Mouse (Mus musculus) embryonic fibroblast, embryonic 13.5 days (primary cell): Measurements from ENCODE around the gene Asxl2.

Experiments used
- CTCF ChIP-seq: IDR thresholded peaks from 2 replicates; pipeline ENCODE4 v1.5.1; 2011; ENCODE audit warnings: mild to moderate bottlenecking, control low read depth, low read length, moderate library complexity, borderline replicate concordance; ENCODE audit not compliant: insufficient read depth
- POLR2A ChIP-seq: IDR thresholded peaks from 2 replicates; pipeline ENCODE4 v1.6.1; 2011; ENCODE audit warnings: low read depth, mild to moderate bottlenecking, control low read depth, low read length, moderate library complexity

DNA sequence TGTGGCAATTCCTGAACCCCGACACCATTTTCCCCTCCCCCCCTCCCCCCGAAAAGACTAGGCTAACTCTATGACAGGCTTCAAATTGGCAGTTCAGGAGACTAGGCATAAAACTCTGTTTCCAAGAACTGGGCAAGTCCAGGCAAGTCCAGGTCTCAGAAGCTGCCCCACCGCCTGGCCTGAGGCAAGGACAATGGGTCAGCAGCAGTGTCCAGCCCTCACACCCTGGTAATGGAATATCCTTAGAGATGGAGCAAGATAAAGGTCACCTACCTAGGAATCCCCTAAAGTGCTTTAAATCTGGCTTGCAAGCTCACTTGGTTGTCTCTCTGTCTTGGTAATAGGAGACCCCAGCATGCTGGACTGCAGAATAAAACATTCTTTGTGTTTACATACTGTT lies 121.3 kb downstream of the Asxl2 start:
- TF ChIP-seq CTCF (no peak), POLR2A (no peak)
